Mouse (Mus musculus): ENCODE measurements around the gene Prkg1.

GRCm38 (mm10) chr19:30744426-30744825 is 1020.4 kb downstream of the Prkg1 start:
- TF ChIP-seq CTCF (IDR thresholded peaks at IDR 0.05 in 2 of 3, conservative IDR thresholded peaks at IDR 0.05 in 1 of 3; ENCODE audit: control insufficient read depth in 1 of 3, insufficient read depth in 1 of 3, low read depth in 2 of 3, low read length in 3 of 3, poor library complexity in 1 of 3, severe bottlenecking in 1 of 3) (no peak), ZC3H11A (IDR thresholded peaks at IDR 0.05; ENCODE audit: low read depth, low read length) (no peak)

Data from MEL (cell line).